Mouse (Mus musculus): Measurements from ENCODE around the gene Actn1.

DNA sequence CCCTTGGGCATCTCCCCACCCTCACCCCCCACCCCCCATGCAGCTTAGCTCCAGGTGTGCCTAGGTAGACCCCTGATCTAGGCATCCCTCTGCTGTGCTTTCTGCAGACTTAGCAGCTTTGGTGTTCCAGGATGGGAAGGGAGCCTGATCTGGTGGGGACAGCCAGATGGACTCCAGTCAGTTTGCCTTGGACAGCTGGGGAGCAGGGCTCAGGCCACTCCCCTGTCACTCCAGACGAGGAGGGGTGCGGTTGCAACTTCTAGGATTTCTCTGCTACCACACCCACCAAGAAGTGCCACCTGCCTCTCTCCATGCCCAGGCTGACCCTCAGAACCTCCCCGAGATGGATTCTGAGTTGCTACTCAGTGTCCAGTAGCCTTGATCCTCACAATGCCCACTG is 136.0 kb downstream of the Actn1 start:
- TF ChIP-seq CTCF (IDR thresholded peaks at IDR 0.05; ENCODE audit: low read depth, low read length), result no peak
- no peak for TF ChIP-seq POLR2A (IDR thresholded peaks at IDR 0.05; ENCODE audit: insufficient read depth, low read length)
